Mouse (Mus musculus) ES-E14 (cell line): ENCODE data around the gene 1110002E22Rik. TPM values are rescaled to one million over a fixed set of nuclear protein-coding genes. Genes with fewer than 3 reads are reported as not detected.

Experiments
- DNase-seq: peaks from one replicate; pipeline ENCODE4 v3.0.0-alpha.2; 2013; ENCODE audit warnings: low read depth, low spot score
- H3K27ac ChIP-seq: 2 replicates; pipeline ENCODE4 v1.5.1; 2012; ENCODE audit warnings: low read depth, mild to moderate bottlenecking, low read length, moderate library complexity, mixed read lengths; ENCODE audit not compliant: poor library complexity, insufficient read depth, severe bottlenecking
- H3K36me3 ChIP-seq: 2 replicates; pipeline ENCODE4 v1.6.1; 2012; ENCODE audit warnings: mild to moderate bottlenecking, low read length, moderate library complexity, mixed read lengths; ENCODE audit not compliant: control insufficient read depth, poor library complexity, insufficient read depth, severe bottlenecking
- H3K4me1 ChIP-seq, 2 experiments: fragments of 150-350 bp in 1 of 2; sonication (generic) in 1 of 2; 2 replicates each; pipeline ENCODE4 v1.6.1; 2012; ENCODE audit warnings: low read length in 2 of 2, mild to moderate bottlenecking in 1 of 2, mixed read lengths in 1 of 2; ENCODE audit not compliant: control insufficient read depth in 2 of 2, insufficient read depth in 2 of 2, poor library complexity in 1 of 2
- H3K4me3 ChIP-seq, 2 experiments: fragments of 150-350 bp in 1 of 2; sonication (generic) in 1 of 2; 2 replicates each; pipeline ENCODE4 v1.5.1; 2012; ENCODE audit warnings: low read length in 2 of 2, low read depth in 1 of 2, mild to moderate bottlenecking in 1 of 2, mixed read lengths in 1 of 2; ENCODE audit not compliant: insufficient read depth in 1 of 2, poor library complexity in 1 of 2, severe bottlenecking in 1 of 2
- H3K9ac ChIP-seq: 2 replicates; pipeline ENCODE4 v1.6.1; 2012; ENCODE audit warnings: low read depth, mild to moderate bottlenecking, low read length, mixed read lengths; ENCODE audit not compliant: poor library complexity, insufficient read depth, severe bottlenecking
- H3K9me3 ChIP-seq: fragments of 150-350 bp; sonication (generic); 2 replicates; pipeline ENCODE4 v1.6.1; 2012; ENCODE audit warnings: low read depth, mild to moderate bottlenecking, low read length; ENCODE audit not compliant: control insufficient read depth, insufficient read depth
- CHD2 ChIP-seq: IDR thresholded peaks from 2 replicates; pipeline ENCODE4 v1.6.1; 2014; ENCODE audit warnings: mild to moderate bottlenecking, low read depth, low read length, inconsistent platforms
- HCFC1 ChIP-seq: IDR thresholded peaks from 2 replicates; pipeline ENCODE4 v1.6.1; 2012; ENCODE audit warnings: low read length, inconsistent platforms, borderline replicate concordance; ENCODE audit not compliant: insufficient read depth
- MAFK ChIP-seq: IDR thresholded peaks from 2 replicates; pipeline ENCODE4 v1.6.1; 2014; ENCODE audit warnings: mild to moderate bottlenecking, low read depth, low read length, inconsistent platforms; ENCODE audit not compliant: insufficient read depth
- ZC3H11A ChIP-seq: IDR thresholded peaks from 2 replicates; pipeline ENCODE4 v1.6.1; 2012; ENCODE audit warnings: low read depth, mild to moderate bottlenecking, inconsistent platforms, low read length, borderline replicate concordance
- ZNF384 ChIP-seq: IDR thresholded peaks from 2 replicates; pipeline ENCODE4 v1.6.1; 2012; ENCODE audit warnings: low read depth, low read length, inconsistent platforms
- in situ Hi-C, 2 experiments: fragments of 600-800 bp; cut with MboI; formaldehyde crosslinking; loops; one replicate each; pipeline ENCODE4 v1.15.1; 2025; ENCODE audit warnings: low sequenced_read_pairs in 2 of 2, inconsistent platforms in 1 of 2; ENCODE audit not compliant: unreplicated experiment in 2 of 2
- total RNA-seq: library from RNA; depleted of rRNA; stranded (reverse); fragments of 300-350 nt; gene quantifications from 2 replicates; pipeline ENCODE4 v1.2.3, GENCODE M21; 2012

Gene 1110002E22Rik
- total RNA-seq, 1 experiment: under 0.01 TPM

DNA sequence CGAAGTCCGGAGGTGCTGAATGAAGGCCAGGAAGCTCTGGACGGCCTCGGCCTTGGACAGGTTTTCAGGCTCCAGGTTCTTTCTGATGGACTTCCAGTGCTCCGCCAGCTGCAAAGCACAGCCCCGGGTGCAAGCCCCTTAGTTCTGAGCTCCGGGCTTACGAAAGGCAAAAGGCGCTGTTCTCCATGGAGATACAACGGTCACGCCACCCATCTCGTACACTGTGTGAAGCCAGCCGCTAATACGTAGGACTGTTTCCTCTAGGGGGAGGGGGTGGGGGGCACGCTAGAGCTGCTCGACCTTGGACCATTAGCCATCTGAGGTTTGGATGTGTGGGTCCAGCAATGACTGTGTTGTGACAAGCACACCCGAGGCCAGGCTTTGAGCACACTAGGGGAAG, 49.3 kb downstream of the 1110002E22Rik start:
- Histone ChIP-seq H3K9me3 (no peaks in the 10 kb centered on the region), H3K9ac (no peak overlapping the region), H3K36me3 (no peaks in the 10 kb centered on the region), H3K4me1 (peaks cover 0 to 5% of the 10 kb centered on the region in 2 experiments; a peak in 1 of 4 replicates), H3K4me3 (peak overlapping the region; percentile 3 to 50), H3K27ac (no peak overlapping the region)
- TF ChIP-seq CHD2: no peak
- TF ChIP-seq MAFK: no peak
- no peak for TF ChIP-seq ZC3H11A
- no peak for TF ChIP-seq ZNF384
- TF ChIP-seq HCFC1: no peak
- no peak for DNase-seq
- in situ Hi-C loops: no loop called here

- in situ Hi-C loops: no loop called here
- H3K27ac ChIP-seq: no peak overlapping the region
- TF ChIP-seq CHD2: no peak
- no peak for TF ChIP-seq ZNF384
- no peak for TF ChIP-seq MAFK
- TF ChIP-seq ZC3H11A: no peak
- no peak for TF ChIP-seq HCFC1
- no peak for DNase-seq
- no peaks in the 10 kb centered on the region for H3K36me3 ChIP-seq
- H3K4me3 ChIP-seq: no peak overlapping the region
- H3K4me1 ChIP-seq: peaks cover 0 to 5% of the 10 kb centered on the region in 2 experiments; a peak in 1 of 4 replicates
- no peak overlapping the region for H3K9ac ChIP-seq
- H3K9me3 ChIP-seq: no peaks in the 10 kb centered on the region
These were observed 52.0 kb downstream of the 1110002E22Rik start for GRCm38 (mm10) chr3:138116871-138117270.

GRCm38 (mm10) chr3:138118392-138118791, 53.5 kb downstream of the 1110002E22Rik start:
- in situ Hi-C loops: no loop called here
- no peak for DNase-seq
- no peak for TF ChIP-seq ZC3H11A
- no peak for TF ChIP-seq ZNF384
- Histone ChIP-seq H3K9ac (no peak overlapping the region), H3K4me3 (no peak overlapping the region), H3K27ac (no peak overlapping the region), H3K4me1 (peaks cover 0 to 5% of the 10 kb centered on the region in 2 experiments; a peak in 1 of 4 replicates), H3K9me3 (no peaks in the 10 kb centered on the region), H3K36me3 (no peaks in the 10 kb centered on the region)

DNA sequence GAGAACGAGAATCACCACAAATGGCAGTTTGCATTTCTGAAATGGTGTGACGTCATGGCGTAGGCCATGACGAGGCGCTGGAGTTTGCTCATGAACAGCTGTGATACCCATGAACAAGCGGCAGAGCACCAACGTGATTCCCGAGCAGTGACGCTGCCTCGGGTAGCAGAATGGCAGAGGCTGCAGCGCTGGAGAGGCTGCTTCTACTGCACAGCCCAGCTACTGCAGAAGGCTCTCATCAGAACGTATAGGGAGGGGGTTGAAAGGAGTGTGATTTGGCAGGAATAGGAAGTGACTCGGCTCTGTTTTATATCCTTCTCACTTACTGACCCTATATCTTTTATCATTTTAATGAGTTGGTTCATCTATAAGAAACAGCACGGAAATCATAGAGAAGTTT, 54.0 kb downstream of the 1110002E22Rik start:
- in situ Hi-C loops: no loop called here
- TF ChIP-seq ZC3H11A (no peak), MAFK (no peak), ZNF384 (no peak), HCFC1 (no peak), CHD2 (no peak)
- no peak for DNase-seq
- Histone ChIP-seq H3K4me1 (peaks cover 0 to 3% of the 10 kb centered on the region in 2 experiments; a peak in 1 of 4 replicates), H3K9ac (no peak overlapping the region), H3K27ac (no peak overlapping the region), H3K4me3 (no peak overlapping the region), H3K36me3 (no peaks in the 10 kb centered on the region), H3K9me3 (no peaks in the 10 kb centered on the region)
